ENCODE assay signal across 14 mouse cellular contexts in genomic region chr4:127363331-127363730, GRCm38 (mm10). TPM values are rescaled to one million over a fixed set of nuclear protein-coding genes. Genes with fewer than 3 reads are reported as not detected.
DNase-seq lines count a peak whose midpoint lies in the region; ATAC-seq and TF ChIP-seq lines count a peak whose summit lies in the region.
"Had no signal": no experiment of that assay in that cellular context is flagged by ENCODE, and none has a peak within 500 bp of the region (broad histone marks: within the 10 kb centered on the region; RNA-seq: fewer than 3 reads in every experiment).

No protein-coding gene starts in this region.

- H3K4me2 ChIP-seq in liver, embryonic 14.5 days (ENCODE audit: low read depth) = no peak overlapping the region
- H3K4me2 ChIP-seq in liver, embryonic 11.5 days = no peak overlapping the region
- H3K4me2 ChIP-seq: hindbrain, embryonic 14.5 days had no signal

- peak; percentile 17 for DNase-seq in CD4-positive, CD25-positive, alpha-beta regulatory T cell, adult 2 months (ENCODE audit: low read depth, low spot score)
- DNase-seq in liver, embryonic 14.5 days (ENCODE audit: low read depth in 3 of 3, low spot score in 3 of 3) = no peak
- DNase-seq in liver, embryonic 11.5 days (ENCODE audit: low spot score) = no peak
- DNase-seq in induced T-regulatory cell, adult 2 months (ENCODE audit: low read depth) = peak; percentile 12
- DNase-seq in layer of hippocampus, postnatal 36 days = no peak
- no peak for DNase-seq in frontal cortex, postnatal 14 days (ENCODE audit: low spot score in 2 of 2)
- DNase-seq: heart, adult 18-20 months; right cerebral cortex, postnatal 14 days had no signal

- H3K27ac ChIP-seq in liver, embryonic 14.5 days = no peak overlapping the region
- no peak overlapping the region for H3K27ac ChIP-seq in liver, embryonic 11.5 days (ENCODE audit: low read depth, low read length)
- H3K27ac ChIP-seq: hindbrain, embryonic 14.5 days; limb, embryonic 10.5 days had no signal

- no peaks in the 10 kb centered on the region for H3K27me3 ChIP-seq in liver, embryonic 14.5 days (ENCODE audit: control insufficient read depth, insufficient read depth, low read length)
- H3K27me3 ChIP-seq in liver, embryonic 11.5 days (replicated peaks; ENCODE audit: control insufficient read depth, insufficient read depth, low read length) = no peaks in the 10 kb centered on the region
- H3K27me3 ChIP-seq in E14TG2a.4 (ENCODE audit: insufficient read depth, low read length) = no peaks in the 10 kb centered on the region

- H3K4me1 ChIP-seq in liver, embryonic 14.5 days (replicated peaks; ENCODE audit: control insufficient read depth in 2 of 2, insufficient read depth in 2 of 2, low read length in 1 of 2) = no peaks in the 10 kb centered on the region
- no peaks in the 10 kb centered on the region for H3K4me1 ChIP-seq in liver, embryonic 11.5 days (replicated peaks; ENCODE audit: control insufficient read depth, insufficient read depth, low read length)
- peaks cover 97% of the 10 kb centered on the region for H3K4me1 ChIP-seq in E14TG2a.4 (replicated peaks; ENCODE audit: low read depth, low read length)

- peak; percentile 49 for TF ChIP-seq CTCF in liver, embryonic 14.5 days (IDR thresholded peaks at IDR 0.05; ENCODE audit: low read depth)
- TF ChIP-seq CTCF in E14TG2a.4 (conservative IDR thresholded peaks at IDR 0.05; ENCODE audit: low read length) = peak; percentile 87

- H3K9me3 ChIP-seq in liver, embryonic 14.5 days (ENCODE audit: control insufficient read depth, low read length) = no peaks in the 10 kb centered on the region
- no peaks in the 10 kb centered on the region for H3K9me3 ChIP-seq in liver, embryonic 11.5 days (ENCODE audit: control insufficient read depth, low read length)
- no peaks in the 10 kb centered on the region for H3K9me3 ChIP-seq in E14TG2a.4 (ENCODE audit: low read length)
- H3K9me3 ChIP-seq: limb, embryonic 10.5 days had no signal

- H3K9ac ChIP-seq in liver, embryonic 14.5 days (replicated peaks) = no peak overlapping the region
- H3K9ac ChIP-seq in liver, embryonic 11.5 days (ENCODE audit: low read depth, low read length) = no peak overlapping the region
- H3K9ac ChIP-seq: hindbrain, embryonic 14.5 days had no signal

- H3K36me3 ChIP-seq in liver, embryonic 14.5 days (replicated peaks; ENCODE audit: control insufficient read depth, insufficient read depth, low read depth) = no peaks in the 10 kb centered on the region
- H3K36me3 ChIP-seq in liver, embryonic 11.5 days (ENCODE audit: control insufficient read depth, insufficient read depth, low read length) = no peaks in the 10 kb centered on the region
- H3K36me3 ChIP-seq in E14TG2a.4 (ENCODE audit: insufficient read depth, low read length) = no peaks in the 10 kb centered on the region
- H3K36me3 ChIP-seq: limb, embryonic 10.5 days had no signal

- H3K4me3 ChIP-seq in liver, embryonic 14.5 days (ENCODE audit: insufficient read depth in 1 of 2, low read depth in 2 of 2, low read length in 2 of 2) = no peak overlapping the region
- H3K4me3 ChIP-seq in liver, embryonic 11.5 days (ENCODE audit: low read depth, low read length) = no peak overlapping the region
- H3K4me3 ChIP-seq in E14TG2a.4 (replicated peaks; ENCODE audit: low read length) = 0 out of 2 replicates have a peak overlapping the region, but pooled peaks have one; percentile 50
- H3K4me3 ChIP-seq: limb, embryonic 10.5 days had no signal

- 41% methylated on average over 4 of the region's 4 CpGs for WGBS in liver, embryonic 14.5 days (ENCODE audit: insufficient replicate concordance)
- WGBS in liver, embryonic 11.5 days = 59% methylated on average over 4 of the region's 4 CpGs

- no peak for ATAC-seq in CD4-positive, CD25-positive, alpha-beta regulatory T cell, adult 4 months
- no peak for ATAC-seq in liver, embryonic 14.5 days (ENCODE audit: insufficient read depth)
- no peak for ATAC-seq in liver, embryonic 11.5 days (replicated peaks; ENCODE audit: low FRiP score)

- TF ChIP-seq EP300 in liver, embryonic 14.5 days (IDR thresholded peaks at IDR 0.05; ENCODE audit: low read depth) = no peak

RNA-seq across cellular contexts. Expression of gene Gjb5, which starts 5.3 kb away (rescaled TPM):
- not detected for polyA plus RNA-seq in CD4-positive, CD25-positive, alpha-beta regulatory T cell, adult 4 months (2017; shearing (Covaris generic))
- polyA plus RNA-seq in liver, embryonic 14.5 days (2012; rRNA removed) = 0.01 TPM in 1 of 2 replicates, not detected in the other
- polyA plus RNA-seq in liver, embryonic 14.5 days (2014; fragmentation: Nextera tagmentation; extraction: Ambion mirVana) = not detected in 2 replicates
- polyA plus RNA-seq in liver, embryonic 11.5 days (2014; fragmentation: Nextera tagmentation; extraction: Ambion mirVana) = 0.22 and 0.40 TPM in 2 replicates
- total RNA-seq in layer of hippocampus, postnatal 36 days (2021) = not detected
- total RNA-seq: megakaryocyte-erythroid progenitor cell, adult 5-6 weeks had no signal

RNA-seq across cellular contexts. Expression of gene Gjb4, which starts 9.4 kb away (rescaled TPM):
- not detected for polyA plus RNA-seq in CD4-positive, CD25-positive, alpha-beta regulatory T cell, adult 4 months (2017; shearing (Covaris generic))
- not detected in 2 replicates for polyA plus RNA-seq in liver, embryonic 14.5 days (2012; rRNA removed)
- polyA plus RNA-seq in liver, embryonic 14.5 days (2014; fragmentation: Nextera tagmentation; extraction: Ambion mirVana) = not detected in 2 replicates
- not detected in 2 replicates for polyA plus RNA-seq in liver, embryonic 11.5 days (2014; fragmentation: Nextera tagmentation; extraction: Ambion mirVana)
- under 1 TPM in 1 of 2 experiments, not detected in 1; 0.25 TPM for total RNA-seq in layer of hippocampus, postnatal 36 days (2021)
- total RNA-seq: heart, adult 18-20 months; megakaryocyte-erythroid progenitor cell, adult 5-6 weeks had no signal
- polyA plus RNA-seq: limb, embryonic 10.5 days; neural tube, embryonic 11.5 days had no signal

RNA-seq across cellular contexts. Expression of gene Gjb3, which starts 32.7 kb away (rescaled TPM):
- under 1 TPM in 1 of 2 experiments, not detected in 1; 0.32 TPM for polyA plus RNA-seq in CD4-positive, CD25-positive, alpha-beta regulatory T cell, adult 4 months (2017; shearing (Covaris generic))
- 0.03 and 0.06 TPM in 2 replicates for polyA plus RNA-seq in liver, embryonic 14.5 days (2012; rRNA removed)
- polyA plus RNA-seq in liver, embryonic 14.5 days (2014; fragmentation: Nextera tagmentation; extraction: Ambion mirVana) = 0.14 TPM in 1 of 2 replicates, not detected in the other
- 0.14 and 0.26 TPM in 2 replicates for polyA plus RNA-seq in liver, embryonic 11.5 days (2014; fragmentation: Nextera tagmentation; extraction: Ambion mirVana)
- under 1 TPM; 0.30 to 0.50 TPM for total RNA-seq in layer of hippocampus, postnatal 36 days (2021)
- total RNA-seq: megakaryocyte-erythroid progenitor cell, adult 5-6 weeks had no signal
- polyA plus RNA-seq: hindbrain, embryonic 14.5 days had no signal

RNA-seq across cellular contexts. Expression of gene Gja4, which starts 49.5 kb away (rescaled TPM):
- polyA plus RNA-seq in CD4-positive, CD25-positive, alpha-beta regulatory T cell, adult 4 months (2017; shearing (Covaris generic)) = not detected
- polyA plus RNA-seq in liver, embryonic 14.5 days (2012; rRNA removed) = 2.2 and 2.4 TPM in 2 replicates
- 2.1 and 2.8 TPM in 2 replicates for polyA plus RNA-seq in liver, embryonic 14.5 days (2014; fragmentation: Nextera tagmentation; extraction: Ambion mirVana)
- 4.4 and 5.5 TPM in 2 replicates for polyA plus RNA-seq in liver, embryonic 11.5 days (2014; fragmentation: Nextera tagmentation; extraction: Ambion mirVana)
- 1 to 10 TPM; 1.5 to 2.1 TPM for total RNA-seq in layer of hippocampus, postnatal 36 days (2021)
- total RNA-seq: megakaryocyte-erythroid progenitor cell, adult 5-6 weeks had no signal

Comparison
In these comparisons a context has a peak if more than half of its experiments do, and no peak if none do; other contexts are left out.
1. DNase-seq: peak in CD4-positive, CD25-positive, alpha-beta regulatory T cell, adult 2 months (single experiment) and induced T-regulatory cell, adult 2 months (single experiment); none in liver, embryonic 14.5 days (0 of 3), liver, embryonic 11.5 days (single experiment), layer of hippocampus, postnatal 36 days (0 of 2) and frontal cortex, postnatal 14 days (0 of 2).